Mouse (Mus musculus) brain, embryonic 14.5 days (tissue): Measurements from ENCODE around the gene Adam17.

Source experiments
- CTCF ChIP-seq: fragments of 200-500 bp; IDR thresholded peaks from 2 replicates; pipeline ENCODE4 v1.5.1; 2012; ENCODE audit warnings: inconsistent platforms, mild to moderate bottlenecking, moderate library complexity, borderline replicate concordance; ENCODE audit not compliant: insufficient read depth, insufficient read length; ENCODE audit errors: extremely low read depth
- POLR2A ChIP-seq: fragments of 200-500 bp; IDR thresholded peaks from 2 replicates; pipeline ENCODE4 v1.6.1; 2012; ENCODE audit warnings: mild to moderate bottlenecking, inconsistent platforms, borderline replicate concordance; ENCODE audit not compliant: poor library complexity, insufficient read depth, insufficient read length, severe bottlenecking; ENCODE audit errors: extremely low read depth

- no peak for TF ChIP-seq CTCF
- TF ChIP-seq POLR2A = no peak
Measured at GRCm38 (mm10) chr12:21418083-21418482, 44.7 kb upstream of the Adam17 start.
